Mouse (Mus musculus): ENCODE data around the gene Cst3.

Gene Cst3

DNA sequence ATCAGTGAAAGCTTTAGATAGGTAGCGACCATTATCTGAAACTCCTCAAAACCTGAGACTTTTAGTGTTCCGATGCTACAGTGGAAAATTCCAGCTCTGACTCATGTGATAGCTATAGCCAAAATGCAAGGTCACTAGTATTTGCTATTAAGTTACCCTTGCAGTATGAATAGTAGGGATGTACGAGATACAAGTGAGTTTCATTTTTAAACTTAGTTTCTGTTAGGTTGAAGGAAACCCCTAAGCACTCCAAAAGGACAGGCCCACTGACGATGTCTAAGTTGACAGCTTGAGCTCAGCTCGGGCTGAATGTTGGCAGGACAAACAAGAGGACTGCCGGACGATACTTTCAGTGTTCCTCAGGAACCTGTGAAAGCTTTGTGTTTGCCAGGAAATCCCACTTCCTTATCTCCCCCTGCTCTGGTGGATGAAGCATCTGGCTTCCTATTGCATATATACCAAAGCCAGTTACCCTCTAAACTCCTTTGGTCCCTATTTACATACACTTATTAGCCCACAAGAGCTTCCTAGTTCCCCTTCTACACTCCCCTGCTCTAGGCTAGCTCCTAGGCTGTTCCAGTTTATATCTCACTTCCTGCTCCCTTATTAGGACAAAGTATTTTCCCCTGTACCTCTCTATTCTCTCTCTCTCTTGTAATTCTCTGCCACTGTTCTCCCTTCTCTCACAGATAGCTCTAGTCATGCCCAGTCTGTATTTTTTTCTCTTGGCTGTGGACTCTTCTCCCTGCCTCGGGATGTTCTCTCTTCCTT is 18.7 kb downstream of the Cst3 start:
- no peak for DNase-seq (ENCODE audit: low read depth, low spot score)

DNA sequence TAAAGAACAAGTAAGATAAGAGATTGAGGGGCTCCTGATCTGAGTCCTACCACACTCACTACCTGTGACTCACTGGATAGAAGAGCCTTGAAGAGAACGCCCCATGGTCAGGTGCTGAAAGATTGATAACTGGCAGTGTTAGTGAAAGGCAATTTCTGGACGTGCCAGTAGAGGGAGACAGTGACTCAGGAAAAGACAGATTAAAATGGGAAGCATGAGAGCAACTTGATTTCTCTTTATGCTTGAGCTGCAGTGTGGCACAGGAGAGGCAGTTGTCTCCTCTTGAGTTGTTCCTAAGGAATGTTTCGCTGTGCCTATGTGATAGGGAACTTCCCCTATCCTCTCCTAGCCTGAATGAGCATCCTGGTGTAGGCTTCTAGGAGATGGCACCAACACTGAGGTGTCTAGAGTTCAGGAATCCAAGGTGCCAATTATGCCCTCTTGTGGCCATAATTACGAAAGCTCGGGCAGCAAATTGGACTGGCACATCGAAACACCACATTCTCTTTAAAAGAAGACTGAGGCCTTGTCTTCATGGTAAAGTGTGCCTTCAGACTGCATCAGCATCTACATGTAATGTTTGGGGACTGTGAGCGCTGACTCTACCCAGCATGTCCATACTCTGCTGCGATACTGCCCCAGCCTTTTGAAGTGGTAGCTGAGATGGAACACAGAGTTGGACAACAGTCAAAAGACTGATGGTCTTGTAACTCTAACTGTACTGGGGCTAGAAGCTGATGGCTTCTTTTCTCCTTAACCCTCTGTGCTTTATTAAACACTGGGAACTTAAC is 24.2 kb downstream of the Cst3 start:
- DNase-seq (ENCODE audit: low read depth, low spot score), result peak; percentile 71

- DNase-seq (ENCODE audit: low read depth, low spot score), result no peak
Observed at GRCm38 (mm10) chr2:148839224-148839623, 36.3 kb downstream of the Cst3 start.

DNA sequence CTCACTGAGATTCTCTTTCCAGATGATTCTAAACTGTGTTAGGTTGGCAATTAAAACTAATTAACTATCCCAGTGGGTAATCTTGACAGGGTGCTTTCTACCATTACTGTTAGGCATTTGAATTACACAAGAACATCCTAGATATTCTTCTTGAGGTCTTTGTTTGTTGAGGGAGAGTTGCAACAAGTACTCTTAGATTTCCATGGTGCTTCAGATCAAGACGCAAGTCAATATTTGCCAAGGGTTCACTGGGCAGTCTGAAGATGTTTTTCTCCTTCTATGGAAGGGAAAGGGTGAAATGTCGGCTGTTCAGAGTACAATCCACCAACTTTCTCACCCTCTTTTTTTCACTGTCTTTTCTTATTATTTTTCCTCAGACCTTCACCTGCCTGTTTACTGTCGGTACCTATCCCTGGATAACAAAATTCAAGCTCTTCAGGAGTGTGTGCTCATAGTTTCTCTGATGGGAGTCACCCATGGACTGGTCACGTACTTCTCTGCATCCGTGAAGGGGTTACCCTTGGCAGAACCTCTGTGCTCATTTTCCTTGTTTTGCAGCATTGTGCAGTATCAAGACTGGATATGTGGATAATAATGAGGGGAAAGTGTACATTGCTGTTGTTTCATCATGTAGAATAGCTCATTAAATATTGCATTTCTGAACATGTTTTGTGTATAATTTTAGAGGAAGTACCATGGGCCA is 37.3 kb downstream of the Cst3 start:
- DNase-seq (ENCODE audit: low read depth, low spot score), result no peak

- no peak for DNase-seq (ENCODE audit: low read depth, low spot score)
Observed at GRCm38 (mm10) chr2:148834912-148835311, 40.6 kb downstream of the Cst3 start, which contains the start of gene Cst9. Cst9 (plus strand) TSS chr2:148835147.

DNA sequence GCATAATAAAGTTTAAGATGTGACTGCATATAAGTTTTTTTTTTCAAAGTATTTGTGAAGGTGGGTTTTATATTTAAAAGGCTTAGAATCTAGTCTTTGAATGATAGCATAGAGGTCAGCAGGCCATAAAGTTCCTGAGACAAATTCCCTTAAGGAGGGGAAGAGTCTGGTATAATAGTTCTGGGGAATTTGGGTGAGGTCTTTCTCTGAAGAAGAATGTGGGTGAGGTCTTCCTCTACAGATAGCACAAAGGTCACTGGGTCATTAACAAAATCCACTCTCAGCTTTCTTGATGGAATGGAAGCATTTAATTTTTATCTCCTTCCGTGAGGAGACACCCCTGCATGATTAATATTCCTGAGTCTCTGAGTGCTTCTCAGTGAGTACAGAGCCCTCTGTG is 49.5 kb downstream of the Cst3 start:
- DNase-seq (ENCODE audit: low read depth, low spot score), result no peak

Measured in mesoderm, embryonic 11.5 days (tissue).